Mouse (Mus musculus) heart, adult 2 months (tissue): ENCODE measurements at regions not wholly inside any gene's neighbourhood (a gene's known extent, or its start where the extent isn't known, plus 50 kb on each side); places are given as distances from the start of the nearest gene placed in this dataset.

Source experiments
- EP300 ChIP-seq: fragments of 200-500 bp; IDR thresholded peaks from 2 replicates; pipeline ENCODE4 v1.6.1; 2011; ENCODE audit warnings: low read depth, low read length, control low read depth; ENCODE audit not compliant: insufficient read depth
- POLR2A ChIP-seq: fragments of 200-500 bp; IDR thresholded peaks from 2 replicates; pipeline ENCODE4 v1.6.1; 2011; ENCODE audit warnings: mild to moderate bottlenecking, low read depth, low read length, control low read depth; ENCODE audit not compliant: insufficient read depth

DNA sequence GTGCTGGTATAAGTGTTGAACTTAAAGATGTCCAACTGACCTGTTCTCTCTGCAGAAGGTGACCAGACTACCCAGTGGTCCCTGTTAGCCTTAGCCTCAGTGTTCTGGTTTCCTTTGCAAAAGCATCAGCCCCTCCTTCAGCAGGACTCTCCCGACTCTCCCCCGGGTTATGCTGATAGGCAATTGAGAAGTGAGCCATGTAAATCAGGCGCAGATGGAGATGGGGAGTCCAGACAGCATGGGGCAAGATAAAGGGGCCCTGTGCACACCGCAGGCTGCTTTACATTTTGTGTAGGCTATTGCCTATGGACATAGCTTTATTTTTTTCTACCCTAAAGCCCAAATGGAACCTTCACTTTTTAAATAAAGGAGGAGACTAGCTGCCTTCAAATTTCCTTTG is 213.0 kb downstream of the Med10 start:
- TF ChIP-seq POLR2A (no peak), EP300 (no peak)
